ENCODE assay signal across 8 mouse cellular contexts in the genomic region with DNA sequence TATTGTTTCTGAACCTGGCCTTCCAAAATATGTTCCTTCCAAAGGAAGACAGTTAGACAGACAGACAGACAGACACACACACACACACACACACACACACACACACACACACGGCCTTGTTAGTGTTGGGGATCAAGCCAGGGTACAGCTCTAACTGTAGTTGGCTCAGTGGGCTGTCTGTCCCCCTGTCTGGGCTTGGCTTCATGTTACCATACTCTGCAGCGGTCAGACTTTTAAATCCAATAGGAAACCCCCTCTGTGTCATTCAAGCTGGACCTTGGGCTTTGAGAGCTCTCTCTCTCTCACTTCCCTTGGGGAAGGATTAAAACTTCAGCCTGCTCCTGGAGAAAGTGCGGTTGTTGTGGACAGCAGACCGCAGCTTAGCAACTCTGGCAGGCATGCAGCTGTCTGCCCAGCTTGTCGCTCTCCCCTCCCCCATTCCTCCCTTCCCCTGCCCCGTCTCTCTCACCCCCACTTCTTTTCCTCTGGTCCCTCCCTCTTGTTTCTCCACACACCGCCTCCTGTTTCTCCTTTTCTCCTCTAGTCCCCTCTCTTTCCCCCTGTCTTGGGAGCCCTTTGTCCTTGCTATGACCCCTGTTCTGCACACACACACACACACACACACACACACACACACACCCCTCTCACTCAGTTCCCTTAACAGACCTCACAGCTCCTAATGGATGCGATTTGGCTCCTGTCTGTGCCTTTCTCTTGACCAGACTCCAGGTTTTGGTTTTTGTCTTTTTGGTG. TPM values are rescaled to one million over a fixed set of nuclear protein-coding genes. Genes with fewer than 3 reads are reported as not detected.
DNase-seq lines count a peak whose midpoint lies in the region; ATAC-seq lines count a peak whose summit lies in the region.

No protein-coding gene starts in this region.

- H3K4me3 ChIP-seq in forebrain, embryonic 12.5 days (replicated peaks): no peak overlapping the region
- H3K4me3 ChIP-seq in hindbrain, embryonic 11.5 days (ENCODE audit: low read depth, low read length): no peak overlapping the region
- H3K4me3 ChIP-seq in liver, embryonic 16.5 days (ENCODE audit: low read depth, low read length): no peak overlapping the region
- no peak overlapping the region for H3K4me3 ChIP-seq in neural tube, embryonic 14.5 days (ENCODE audit: low read depth, low read length)

- no peaks in the 10 kb centered on the region for H3K27me3 ChIP-seq in forebrain, embryonic 12.5 days
- no peaks in the 10 kb centered on the region for H3K27me3 ChIP-seq in hindbrain, embryonic 11.5 days (ENCODE audit: control insufficient read depth, insufficient read depth, low read length)
- H3K27me3 ChIP-seq in liver, embryonic 16.5 days (ENCODE audit: control insufficient read depth, insufficient read depth, low read depth, low read length): no peaks in the 10 kb centered on the region
- H3K27me3 ChIP-seq in neural tube, embryonic 14.5 days (ENCODE audit: control insufficient read depth, insufficient read depth, low read length): no peaks in the 10 kb centered on the region

- H3K9ac ChIP-seq in forebrain, embryonic 12.5 days: peak overlapping the region; percentile 45; the same call in 1 of the 2 replicates
- peak overlapping the region; percentile 24; the same call in 1 of the 2 replicates for H3K9ac ChIP-seq in hindbrain, embryonic 11.5 days (ENCODE audit: low read depth, low read length)
- H3K9ac ChIP-seq in liver, embryonic 16.5 days (ENCODE audit: low read depth, low read length): no peak overlapping the region
- no peak overlapping the region; the same call in 1 of the 2 replicates for H3K9ac ChIP-seq in neural tube, embryonic 14.5 days (replicated peaks; ENCODE audit: low read depth, low read length)

- H3K36me3 ChIP-seq in forebrain, embryonic 12.5 days (replicated peaks): peaks cover 5% of the 10 kb centered on the region; the same call in 1 of the 2 replicates
- no peaks in the 10 kb centered on the region for H3K36me3 ChIP-seq in hindbrain, embryonic 11.5 days (ENCODE audit: control insufficient read depth, insufficient read depth, low read length)
- H3K36me3 ChIP-seq in liver, embryonic 16.5 days (ENCODE audit: control insufficient read depth, insufficient read depth): no peaks in the 10 kb centered on the region
- no peaks in the 10 kb centered on the region for H3K36me3 ChIP-seq in neural tube, embryonic 14.5 days (ENCODE audit: control insufficient read depth, insufficient read depth, low read length)

- 2% methylated on average over 8 of the region's 8 CpGs for WGBS in forebrain, embryonic 12.5 days
- WGBS in hindbrain, embryonic 11.5 days: 1% methylated on average over 8 of the region's 8 CpGs
- 12% methylated on average over 8 of the region's 8 CpGs for WGBS in liver, embryonic 16.5 days (ENCODE audit: insufficient replicate concordance)
- 2% methylated on average over 8 of the region's 8 CpGs for WGBS in neural tube, embryonic 14.5 days

- no peaks in the 10 kb centered on the region for H3K9me3 ChIP-seq in forebrain, embryonic 12.5 days
- H3K9me3 ChIP-seq in hindbrain, embryonic 11.5 days (ENCODE audit: control insufficient read depth, low read length): no peaks in the 10 kb centered on the region
- H3K9me3 ChIP-seq in liver, embryonic 16.5 days (replicated peaks; ENCODE audit: control insufficient read depth, low read length): no peaks in the 10 kb centered on the region
- no peaks in the 10 kb centered on the region for H3K9me3 ChIP-seq in neural tube, embryonic 14.5 days (ENCODE audit: control insufficient read depth, low read length)

- peak; percentile 55 for DNase-seq in gastrocnemius, adult 18-20 months (ENCODE audit: low spot score)
- DNase-seq in gastrocnemius, adult 8-10 months (ENCODE audit: low spot score in 2 of 2): no peak
- peak; percentile 73 for DNase-seq in MN1 (ENCODE audit: low spot score)
- peak; percentile 83 for DNase-seq in hindbrain, embryonic 11.5 days (ENCODE audit: low spot score)
- DNase-seq in c-Kit-positive CD71-positive TER-119-positive erythroid progenitor cells, embryonic 14.5 days (ENCODE audit: low spot score): no peak

- H3K4me1 ChIP-seq in forebrain, embryonic 12.5 days: peaks cover 71% of the 10 kb centered on the region
- H3K4me1 ChIP-seq in hindbrain, embryonic 11.5 days (replicated peaks; ENCODE audit: control insufficient read depth, insufficient read depth, low read length): peaks cover 25% of the 10 kb centered on the region
- peaks cover 8% of the 10 kb centered on the region for H3K4me1 ChIP-seq in liver, embryonic 16.5 days (ENCODE audit: control insufficient read depth, low read depth, low read length)
- peaks cover 24% of the 10 kb centered on the region for H3K4me1 ChIP-seq in neural tube, embryonic 14.5 days (ENCODE audit: control insufficient read depth, insufficient read depth, low read length)

- peak overlapping the region; percentile 97 for H3K27ac ChIP-seq in forebrain, embryonic 12.5 days
- H3K27ac ChIP-seq in hindbrain, embryonic 11.5 days (ENCODE audit: low read depth, low read length): peak overlapping the region; percentile 92
- H3K27ac ChIP-seq in liver, embryonic 16.5 days (ENCODE audit: low read length): peak overlapping the region; percentile 29; the same call in 1 of the 2 replicates
- peak overlapping the region; percentile 81 for H3K27ac ChIP-seq in neural tube, embryonic 14.5 days (ENCODE audit: low read depth, low read length)

- ATAC-seq in forebrain, embryonic 12.5 days (ENCODE audit: low FRiP score): peak; percentile 85
- ATAC-seq in hindbrain, embryonic 11.5 days (ENCODE audit: low FRiP score): peak; percentile 85
- ATAC-seq in liver, embryonic 16.5 days (ENCODE audit: low read depth): no peak
- peak; percentile 78 for ATAC-seq in neural tube, embryonic 14.5 days (ENCODE audit: low read depth)

- peak overlapping the region; percentile 31 for H3K4me2 ChIP-seq in forebrain, embryonic 12.5 days
- H3K4me2 ChIP-seq in hindbrain, embryonic 11.5 days (replicated peaks; ENCODE audit: low read depth, low read length): no peak overlapping the region
- no peak overlapping the region for H3K4me2 ChIP-seq in liver, embryonic 16.5 days (ENCODE audit: low read depth, low read length)
- no peak overlapping the region for H3K4me2 ChIP-seq in neural tube, embryonic 14.5 days (ENCODE audit: low read depth, low read length)

RNA-seq across cellular contexts. Expression of gene Trak1, which starts 34.8 kb away (rescaled TPM):
- total RNA-seq in gastrocnemius, adult 18-20 months (2021): 100 to 1,000 TPM; 172 to 191 TPM
- total RNA-seq in gastrocnemius, adult 8-10 months (2022): 100 to 1,000 TPM; 133 to 200 (median 169) TPM
- polyA plus RNA-seq in forebrain, embryonic 12.5 days (2016; fragmentation: Nextera tagmentation; extraction: Ambion mirVana): 41.2 and 45.3 TPM in 2 replicates
- 19.8 and 21.2 TPM in 2 replicates for polyA plus RNA-seq in hindbrain, embryonic 11.5 days (2014; fragmentation: Nextera tagmentation; extraction: Ambion mirVana)
- polyA plus RNA-seq in liver, embryonic 16.5 days (2015; fragmentation: Nextera tagmentation; extraction: Ambion mirVana): 3.8 and 5.2 TPM in 2 replicates
- polyA plus RNA-seq in neural tube, embryonic 14.5 days (2014; fragmentation: Nextera tagmentation; extraction: Ambion mirVana): 58.6 and 60.0 TPM in 2 replicates

RNA-seq across cellular contexts. Expression of gene Ulk4, which starts 55.1 kb away (rescaled TPM):
- under 1 TPM; 0.07 TPM for total RNA-seq in gastrocnemius, adult 18-20 months (2021)
- total RNA-seq in gastrocnemius, adult 8-10 months (2022): under 1 TPM in 1 of 4 experiments, not detected in 3; 0.44 TPM
- 179 and 182 TPM in 2 replicates for polyA plus RNA-seq in forebrain, embryonic 12.5 days (2016; fragmentation: Nextera tagmentation; extraction: Ambion mirVana)
- polyA plus RNA-seq in hindbrain, embryonic 11.5 days (2014; fragmentation: Nextera tagmentation; extraction: Ambion mirVana): 161 and 185 TPM in 2 replicates
- polyA plus RNA-seq in liver, embryonic 16.5 days (2015; fragmentation: Nextera tagmentation; extraction: Ambion mirVana): 29.5 and 30.8 TPM in 2 replicates
- polyA plus RNA-seq in neural tube, embryonic 14.5 days (2014; fragmentation: Nextera tagmentation; extraction: Ambion mirVana): 65.5 and 86.7 TPM in 2 replicates

Comparison
In these comparisons a context has a peak if more than half of its experiments do, and no peak if none do; other contexts are left out.
1. DNase-seq: peak in gastrocnemius, adult 18-20 months (single experiment), MN1 (single experiment) and hindbrain, embryonic 11.5 days (single experiment); none in gastrocnemius, adult 8-10 months (0 of 2) and c-Kit-positive CD71-positive TER-119-positive erythroid progenitor cells, embryonic 14.5 days (single experiment).
2. H3K27ac ChIP-seq: peak in every context shown above with its lines; median percentile 97 in forebrain, embryonic 12.5 days; 92 in hindbrain, embryonic 11.5 days; 81 in neural tube, embryonic 14.5 days; 29 in liver, embryonic 16.5 days.
3. H3K9ac ChIP-seq: peak in forebrain, embryonic 12.5 days (single experiment) and hindbrain, embryonic 11.5 days (single experiment); none in liver, embryonic 16.5 days (single experiment) and neural tube, embryonic 14.5 days (single experiment).